Mouse (Mus musculus) stomach, embryonic 15.5 days (tissue): ENCODE measurements around the gene Atg2b. TPM values are rescaled to one million over a fixed set of nuclear protein-coding genes. Genes with fewer than 3 reads are reported as not detected.

ENCODE experiments used
- ATAC-seq: fragments of 200-750 bp; cut with Nextera tagmentation; 2 replicates; pipeline ENCODE4 v1.8.0; 2017; ENCODE audit warnings: low read depth, moderate number of reproducible peaks, moderate TSS enrichment; ENCODE audit not compliant: insufficient read depth, low FRiP score
- H3K27ac ChIP-seq: fragments of 300-500 bp; sonication (generic); 2 replicates; pipeline ENCODE4 v1.5.1; 2015; ENCODE audit warnings: mild to moderate bottlenecking, inconsistent platforms
- H3K27me3 ChIP-seq: fragments of 300-500 bp; sonication (generic); replicated peaks from 2 replicates; pipeline ENCODE4 v1.6.1; 2015; ENCODE audit warnings: inconsistent platforms
- H3K36me3 ChIP-seq: fragments of 300-500 bp; sonication (generic); 2 replicates; pipeline ENCODE4 v1.6.1; 2015; ENCODE audit warnings: inconsistent platforms
- H3K4me1 ChIP-seq: fragments of 300-500 bp; sonication (generic); 2 replicates; pipeline ENCODE4 v1.6.1; 2015; ENCODE audit warnings: inconsistent platforms
- H3K4me2 ChIP-seq: fragments of 300-500 bp; sonication (generic); 2 replicates; pipeline ENCODE4 v1.6.1; 2015; ENCODE audit warnings: mild to moderate bottlenecking, inconsistent platforms
- H3K4me3 ChIP-seq: fragments of 300-500 bp; sonication (generic); replicated peaks from 2 replicates; pipeline ENCODE4 v1.5.1; 2015; ENCODE audit warnings: inconsistent platforms
- H3K9ac ChIP-seq: fragments of 300-500 bp; sonication (generic); 2 replicates; pipeline ENCODE4 v1.6.1; 2015; ENCODE audit warnings: inconsistent platforms
- H3K9me3 ChIP-seq: fragments of 300-500 bp; sonication (generic); 2 replicates; pipeline ENCODE4 v1.6.1; 2016; ENCODE audit warnings: inconsistent platforms
- WGBS: fragments of 180-500 bp; shearing (Covaris S2); methylation state at CpG from one replicate; pipeline ENCODE4 v1.1.7; 2015; 5-methylcytosine and 5-hydroxymethylcytosine counted together
- polyA plus RNA-seq: library from polyadenylated mRNA; unstranded; fragments of >200 nt; fragmentation: Nextera tagmentation; extraction: Ambion mirVana; gene quantifications from 2 replicates; pipeline ENCODE4 v1.2.1, GENCODE M21; 2015

Gene Atg2b
- polyA plus RNA-seq, 1 experiment from 2014 or later, result 10.7 TPM

DNA sequence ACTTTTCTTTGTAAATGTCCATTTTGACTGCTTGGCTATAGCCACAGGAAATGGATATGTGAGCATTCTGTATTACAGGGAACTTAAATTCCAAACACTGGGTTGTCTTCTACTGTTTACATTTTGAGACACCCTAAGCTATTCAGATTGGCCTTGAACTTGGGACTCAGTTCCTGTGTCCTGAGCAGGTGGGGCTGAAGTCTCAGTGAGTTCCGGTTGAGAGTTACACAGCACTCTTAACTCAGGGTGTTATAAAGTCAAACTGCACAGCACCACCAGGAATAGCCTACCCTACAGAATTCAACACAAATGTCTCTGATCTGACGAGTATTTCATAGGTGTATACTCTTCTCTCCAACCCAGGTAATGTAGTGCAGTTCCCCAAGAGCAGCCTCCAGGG, 74.0 kb downstream of the Atg2b start:
- Histone ChIP-seq H3K4me1 (no peaks in the 10 kb centered on the region), H3K4me2 (no peak overlapping the region), H3K27me3 (no peaks in the 10 kb centered on the region), H3K36me3 (peaks cover 5% of the 10 kb centered on the region; the same call in 1 of the 2 replicates), H3K9me3 (no peaks in the 10 kb centered on the region), H3K9ac (no peak overlapping the region), H3K27ac (no peak overlapping the region), H3K4me3 (no peak overlapping the region)
- ATAC-seq, result no peak
- 77% methylated on average over 2 of the region's 2 CpGs for WGBS

DNA sequence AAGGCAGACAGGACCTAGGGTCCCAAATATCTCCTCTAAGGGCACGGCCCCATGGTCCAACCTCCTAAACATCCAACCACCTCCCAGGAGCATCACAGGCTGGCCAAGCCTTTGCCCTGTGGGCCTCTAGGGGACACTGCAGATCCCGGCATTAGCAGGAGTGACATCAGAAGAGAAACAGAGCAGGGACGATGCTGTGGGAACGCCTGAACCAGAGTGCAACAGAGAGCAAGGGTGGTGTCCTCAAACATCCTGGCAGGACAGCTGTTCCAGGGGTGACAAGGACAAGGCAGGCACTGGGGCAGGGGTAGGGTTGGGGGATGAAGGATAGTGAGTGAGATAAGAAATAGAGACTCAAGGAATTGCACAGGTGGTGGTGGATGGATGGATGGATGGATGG, 78.1 kb downstream of the Atg2b start:
- peaks cover 4% of the 10 kb centered on the region; the same call in 1 of the 2 replicates for H3K4me1 ChIP-seq
- no peaks in the 10 kb centered on the region for H3K9me3 ChIP-seq
- no peak overlapping the region for H3K27ac ChIP-seq
- no peak overlapping the region for H3K9ac ChIP-seq
- H3K4me3 ChIP-seq, result no peak overlapping the region
- H3K27me3 ChIP-seq, result no peaks in the 10 kb centered on the region
- no peaks in the 10 kb centered on the region for H3K36me3 ChIP-seq
- no peak overlapping the region for H3K4me2 ChIP-seq
- ATAC-seq, result no peak
- 75% methylated on average over 4 of the region's 4 CpGs for WGBS

DNA sequence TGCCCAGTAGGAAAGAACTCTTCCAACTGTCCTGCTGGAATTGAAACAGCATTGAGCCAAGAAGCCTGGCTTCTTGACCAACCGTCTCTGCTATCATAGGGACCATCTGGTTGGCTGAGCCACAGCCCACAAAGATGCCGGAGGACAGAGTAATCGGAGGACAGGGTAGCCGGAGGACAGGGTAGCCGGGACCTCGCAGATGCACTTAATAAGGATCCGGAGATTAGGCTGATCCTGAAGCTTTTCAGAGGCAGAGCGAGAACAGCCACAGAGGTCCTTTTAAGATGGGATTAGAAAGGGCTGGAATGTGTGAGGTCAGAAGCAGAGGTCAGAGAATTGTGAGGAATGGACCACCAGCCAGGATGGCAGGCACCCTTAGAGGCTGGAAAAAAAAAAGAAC, 79.8 kb downstream of the Atg2b start:
- no peak for ATAC-seq
- Histone ChIP-seq H3K4me3 (no peak overlapping the region), H3K4me1 (peaks cover 4% of the 10 kb centered on the region; the same call in 1 of the 2 replicates), H3K9ac (no peak overlapping the region), H3K36me3 (no peaks in the 10 kb centered on the region), H3K9me3 (no peaks in the 10 kb centered on the region), H3K4me2 (no peak overlapping the region), H3K27ac (no peak overlapping the region), H3K27me3 (no peaks in the 10 kb centered on the region)
- WGBS, result 30% methylated on average over 8 of the region's 8 CpGs

DNA sequence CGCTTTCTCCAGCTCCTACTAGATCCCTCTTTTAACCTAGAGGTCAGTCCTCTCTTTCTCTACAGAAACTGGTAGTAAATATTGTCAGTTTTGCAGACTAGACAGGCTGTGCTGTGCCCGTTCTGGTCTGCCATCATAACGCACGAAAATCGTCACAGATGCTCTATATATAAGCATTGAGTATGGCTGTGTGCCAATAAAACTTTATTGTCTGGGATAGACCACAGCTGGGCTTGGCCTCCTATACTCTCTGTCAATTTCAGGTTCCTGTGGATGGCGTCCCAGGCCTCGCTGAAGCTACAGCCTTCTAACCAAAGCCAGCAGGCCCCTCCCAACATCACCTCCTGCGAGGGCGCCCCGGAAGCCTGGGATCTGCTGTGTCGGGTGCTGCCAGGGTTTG, 81.1 kb downstream of the Atg2b start:
- no peak overlapping the region for H3K4me2 ChIP-seq
- H3K9me3 ChIP-seq, result no peaks in the 10 kb centered on the region
- H3K27me3 ChIP-seq, result no peaks in the 10 kb centered on the region
- ATAC-seq, result no peak
- H3K27ac ChIP-seq, result no peak overlapping the region
- H3K4me3 ChIP-seq, result no peak overlapping the region
- H3K36me3 ChIP-seq, result no peaks in the 10 kb centered on the region
- WGBS, result 76% methylated on average over 11 of the region's 11 CpGs
- H3K9ac ChIP-seq, result no peak overlapping the region
- peaks cover 9% of the 10 kb centered on the region; the same call in 1 of the 2 replicates for H3K4me1 ChIP-seq

DNA sequence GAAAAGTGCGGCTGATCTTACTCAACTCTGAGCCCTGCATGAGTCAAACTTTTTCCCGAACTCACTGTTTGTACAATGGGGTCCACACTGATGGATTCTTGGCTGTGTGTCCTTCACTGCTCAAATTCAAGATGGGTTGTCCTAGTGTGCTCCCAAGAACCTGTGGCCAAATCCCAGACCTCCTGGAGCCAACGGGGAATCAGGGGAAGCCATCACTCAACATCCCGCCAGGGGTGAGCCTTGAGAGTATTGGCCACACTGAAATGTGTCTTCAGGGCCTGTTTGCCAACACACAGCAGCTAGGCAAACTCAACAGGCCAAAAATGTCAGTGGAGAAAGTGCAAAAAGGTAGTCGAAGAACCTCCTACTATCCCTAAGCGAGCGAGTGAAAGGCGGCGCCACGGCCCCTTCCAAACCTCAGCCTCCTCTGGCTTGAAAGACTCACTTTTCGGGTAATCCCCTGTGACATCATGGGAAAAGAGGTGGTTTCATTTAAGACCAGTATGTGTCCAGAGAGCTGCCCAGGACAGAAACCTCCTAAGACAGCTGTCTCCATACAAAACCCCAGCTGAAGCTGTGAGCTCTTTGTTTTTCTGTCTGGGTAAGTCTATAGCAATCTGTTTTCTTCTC, 82.3 kb downstream of the Atg2b start, which contains the start of gene Bdkrb1:
Bdkrb1 (plus strand) TSS at position 505 of the 630 bp plus-strand sequence.
- H3K9me3 ChIP-seq, result no peaks in the 10 kb centered on the region
- H3K4me1 ChIP-seq, result peaks cover 15% of the 10 kb centered on the region; the same call in 1 of the 2 replicates
- no peak for ATAC-seq
- no peak within 1 kb of the TSS for H3K27ac ChIP-seq
- no peaks in the 10 kb centered on the region for H3K36me3 ChIP-seq
- H3K27me3 ChIP-seq, result no peaks in the 10 kb centered on the region
- WGBS, result 72% methylated on average over 11 of the region's 11 CpGs
- H3K9ac ChIP-seq, result no peak within 1 kb of the TSS
- H3K4me3 ChIP-seq, result no peak within 1 kb of the TSS
- no peak within 1 kb of the TSS for H3K4me2 ChIP-seq

DNA sequence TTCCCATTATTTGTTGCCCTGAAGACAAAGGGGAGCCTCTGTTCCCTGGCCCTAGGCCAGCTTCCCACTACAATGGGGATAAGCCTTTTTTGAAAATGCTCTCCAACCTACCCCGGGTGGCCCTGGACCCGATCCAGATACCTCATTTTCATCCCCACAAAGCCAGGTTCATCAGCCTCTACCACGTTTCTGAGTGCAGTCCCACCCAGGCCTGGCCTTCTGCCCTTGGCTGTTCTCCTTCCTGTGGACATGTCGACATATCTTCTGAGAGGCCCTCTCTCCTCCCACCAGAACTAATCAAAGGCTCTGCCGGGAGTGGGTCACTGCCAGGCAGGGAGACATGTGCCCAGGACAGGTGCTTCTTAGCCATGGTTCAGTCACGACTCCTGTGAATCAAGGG, 83.4 kb downstream of the Atg2b start:
- H3K4me3 ChIP-seq, result no peak overlapping the region
- 56% methylated on average over 6 of the region's 6 CpGs for WGBS
- no peaks in the 10 kb centered on the region for H3K36me3 ChIP-seq
- no peaks in the 10 kb centered on the region for H3K27me3 ChIP-seq
- no peak overlapping the region for H3K9ac ChIP-seq
- peaks cover 15% of the 10 kb centered on the region; the same call in 1 of the 2 replicates for H3K4me1 ChIP-seq
- no peak overlapping the region for H3K27ac ChIP-seq
- no peaks in the 10 kb centered on the region for H3K9me3 ChIP-seq
- ATAC-seq, result no peak
- H3K4me2 ChIP-seq, result no peak overlapping the region

DNA sequence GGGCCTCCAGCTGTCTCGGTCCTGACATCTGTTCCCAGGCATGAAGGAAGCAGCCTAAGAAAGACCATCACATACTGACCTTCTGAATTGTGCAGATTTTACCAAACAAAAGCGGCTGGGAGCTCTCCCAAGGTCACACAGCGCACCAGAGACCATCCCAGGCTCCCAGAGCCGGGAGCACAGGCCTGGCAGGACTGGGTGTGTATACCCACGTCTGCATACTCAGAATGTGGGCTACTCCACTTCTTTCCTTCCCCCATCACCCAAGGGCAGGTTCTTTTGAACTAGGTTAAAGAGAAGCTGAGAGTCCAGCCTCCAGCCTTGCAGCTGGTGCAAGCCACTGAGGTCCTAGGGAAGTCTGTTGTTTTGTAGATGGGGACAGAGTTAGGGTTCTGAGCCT, 85.9 kb downstream of the Atg2b start:
- Histone ChIP-seq H3K36me3 (no peaks in the 10 kb centered on the region), H3K9me3 (no peaks in the 10 kb centered on the region), H3K4me2 (no peak overlapping the region), H3K27me3 (no peaks in the 10 kb centered on the region), H3K9ac (no peak overlapping the region), H3K4me1 (peaks cover 12% of the 10 kb centered on the region; the same call in 1 of the 2 replicates), H3K4me3 (no peak overlapping the region), H3K27ac (no peak overlapping the region)
- no peak for ATAC-seq
- 45% methylated on average over 5 of the region's 5 CpGs for WGBS

DNA sequence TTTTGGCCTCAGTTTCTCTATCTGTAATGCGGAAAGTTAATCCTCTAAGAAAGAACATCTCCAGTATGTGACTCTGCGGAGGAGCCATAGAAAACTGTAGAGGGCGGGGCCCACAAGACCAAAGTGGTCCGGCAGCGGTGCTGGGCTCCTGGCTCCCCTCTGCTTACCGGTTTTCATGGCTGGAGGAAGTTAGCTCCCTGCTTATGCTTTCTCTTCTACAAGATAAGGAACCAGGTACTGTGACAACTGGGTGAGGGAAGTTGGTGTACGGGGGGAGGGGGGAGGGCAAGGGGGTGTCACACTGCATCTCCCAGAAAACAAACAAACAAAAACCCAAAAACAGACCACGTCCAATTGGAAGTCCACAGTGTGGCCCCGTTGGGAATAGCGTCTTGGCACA, 86.5 kb downstream of the Atg2b start:
- Histone ChIP-seq H3K9ac (no peak overlapping the region), H3K4me1 (peaks cover 12% of the 10 kb centered on the region; the same call in 1 of the 2 replicates), H3K4me3 (no peak overlapping the region), H3K4me2 (no peak overlapping the region), H3K27ac (no peak overlapping the region), H3K36me3 (no peaks in the 10 kb centered on the region), H3K27me3 (no peaks in the 10 kb centered on the region), H3K9me3 (no peaks in the 10 kb centered on the region)
- no peak for ATAC-seq
- 68% methylated on average over 10 of the region's 10 CpGs for WGBS

DNA sequence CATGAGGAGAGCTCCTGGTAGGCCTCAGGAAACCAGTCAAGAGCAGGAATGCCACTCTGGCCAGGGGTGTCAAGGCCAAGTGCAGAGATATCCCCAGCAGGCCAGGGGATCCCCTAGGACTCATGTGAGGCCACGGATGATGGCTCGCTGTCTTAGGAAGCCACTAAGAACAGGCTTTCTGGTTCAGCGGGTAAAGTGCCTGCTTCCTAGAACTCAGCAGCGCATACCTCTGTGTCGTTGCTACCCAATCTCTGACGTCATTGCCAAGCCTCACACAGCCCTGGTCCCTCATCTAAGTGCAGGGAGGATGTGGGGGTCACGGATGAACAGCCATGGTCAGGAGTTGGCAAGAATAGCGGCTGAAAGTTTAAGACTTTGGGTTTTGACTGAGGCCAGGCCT, 87.9 kb downstream of the Atg2b start:
- H3K4me1 ChIP-seq, result peaks cover 12% of the 10 kb centered on the region; the same call in 1 of the 2 replicates
- ATAC-seq, result no peak
- no peak overlapping the region for H3K27ac ChIP-seq
- no peak overlapping the region for H3K9ac ChIP-seq
- H3K36me3 ChIP-seq, result no peaks in the 10 kb centered on the region
- no peaks in the 10 kb centered on the region for H3K27me3 ChIP-seq
- H3K9me3 ChIP-seq, result no peaks in the 10 kb centered on the region
- 90% methylated on average over 8 of the region's 8 CpGs for WGBS
- no peak overlapping the region for H3K4me3 ChIP-seq
- no peak overlapping the region for H3K4me2 ChIP-seq

DNA sequence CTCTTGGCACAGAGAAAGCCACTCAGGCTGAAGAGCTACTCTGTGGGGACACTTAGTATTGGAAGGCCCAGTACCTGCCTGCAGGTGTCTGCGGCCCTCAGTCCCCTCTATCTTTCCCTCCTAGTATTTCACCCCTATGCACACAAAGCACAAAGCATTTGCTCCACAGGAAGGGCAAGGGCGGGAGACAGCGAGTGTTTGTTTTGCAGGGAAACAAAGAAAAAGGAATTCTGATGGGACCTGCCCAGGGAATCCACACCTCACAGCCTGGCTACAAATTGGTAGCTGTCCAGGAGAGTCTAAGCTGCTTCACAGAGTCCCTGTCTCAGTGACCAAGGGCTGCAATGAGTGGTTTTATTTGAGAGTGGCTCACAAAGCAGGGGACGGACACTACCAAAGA, 91.5 kb downstream of the Atg2b start:
- WGBS, result 65% methylated on average over 4 of the region's 4 CpGs
- no peak overlapping the region for H3K9ac ChIP-seq
- 0 out of 2 replicates have a peak, but pooled peaks cover 6% of the 10 kb centered on the region for H3K4me1 ChIP-seq
- ATAC-seq, result no peak
- H3K4me3 ChIP-seq, result no peak overlapping the region
- H3K9me3 ChIP-seq, result no peaks in the 10 kb centered on the region
- H3K27ac ChIP-seq, result no peak overlapping the region
- no peak overlapping the region for H3K4me2 ChIP-seq
- H3K27me3 ChIP-seq, result no peaks in the 10 kb centered on the region
- H3K36me3 ChIP-seq, result no peaks in the 10 kb centered on the region

DNA sequence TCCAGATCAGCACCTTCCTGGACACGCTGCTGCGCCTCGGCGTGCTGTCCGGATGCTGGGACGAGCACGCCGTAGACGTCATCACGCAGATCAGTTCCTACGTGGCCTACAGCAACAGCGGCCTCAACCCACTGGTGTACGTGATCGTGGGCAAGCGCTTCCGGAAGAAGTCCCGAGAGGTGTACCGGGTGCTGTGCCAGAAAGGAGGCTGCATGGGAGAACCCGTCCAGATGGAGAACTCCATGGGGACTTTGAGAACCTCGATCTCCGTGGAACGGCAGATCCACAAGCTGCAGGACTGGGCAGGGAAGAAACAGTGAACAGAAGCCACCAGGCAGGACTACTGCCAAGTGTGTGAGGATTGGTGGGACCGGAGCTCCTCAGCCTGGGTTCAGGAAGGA, 92.7 kb downstream of the Atg2b start:
- no peak overlapping the region for H3K9ac ChIP-seq
- no peaks in the 10 kb centered on the region for H3K36me3 ChIP-seq
- no peak overlapping the region for H3K27ac ChIP-seq
- no peaks in the 10 kb centered on the region for H3K9me3 ChIP-seq
- H3K4me3 ChIP-seq, result no peak overlapping the region
- H3K4me1 ChIP-seq, result no peaks in the 10 kb centered on the region
- no peak overlapping the region for H3K4me2 ChIP-seq
- WGBS, result 92% methylated on average over 23 of the region's 23 CpGs
- no peak for ATAC-seq
- no peaks in the 10 kb centered on the region for H3K27me3 ChIP-seq

DNA sequence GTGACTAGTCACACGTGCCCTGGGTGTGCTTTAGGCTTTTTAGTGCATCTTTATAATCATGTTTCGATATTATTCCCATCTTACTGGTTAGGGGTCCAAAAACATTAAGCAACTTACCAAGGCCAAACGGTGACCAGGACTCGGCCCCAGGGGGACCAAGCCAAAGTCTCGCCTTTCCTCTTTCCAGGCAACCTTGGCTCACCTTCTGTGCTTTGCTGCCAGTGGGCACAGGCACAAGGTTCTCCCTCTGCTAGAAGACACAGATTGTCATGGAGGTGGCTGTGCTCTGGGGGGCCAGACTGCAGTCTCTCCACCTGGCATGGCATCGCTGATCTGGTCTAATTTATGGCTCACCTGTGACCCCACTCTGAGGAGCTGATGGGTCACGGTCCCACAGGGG, 94.2 kb downstream of the Atg2b start:
- H3K4me2 ChIP-seq, result no peak overlapping the region
- no peak overlapping the region for H3K4me3 ChIP-seq
- no peak overlapping the region for H3K9ac ChIP-seq
- H3K4me1 ChIP-seq, result no peaks in the 10 kb centered on the region
- no peaks in the 10 kb centered on the region for H3K36me3 ChIP-seq
- no peaks in the 10 kb centered on the region for H3K9me3 ChIP-seq
- no peak overlapping the region for H3K27ac ChIP-seq
- WGBS, result 82% methylated on average over 7 of the region's 7 CpGs
- no peaks in the 10 kb centered on the region for H3K27me3 ChIP-seq
- ATAC-seq, result no peak

DNA sequence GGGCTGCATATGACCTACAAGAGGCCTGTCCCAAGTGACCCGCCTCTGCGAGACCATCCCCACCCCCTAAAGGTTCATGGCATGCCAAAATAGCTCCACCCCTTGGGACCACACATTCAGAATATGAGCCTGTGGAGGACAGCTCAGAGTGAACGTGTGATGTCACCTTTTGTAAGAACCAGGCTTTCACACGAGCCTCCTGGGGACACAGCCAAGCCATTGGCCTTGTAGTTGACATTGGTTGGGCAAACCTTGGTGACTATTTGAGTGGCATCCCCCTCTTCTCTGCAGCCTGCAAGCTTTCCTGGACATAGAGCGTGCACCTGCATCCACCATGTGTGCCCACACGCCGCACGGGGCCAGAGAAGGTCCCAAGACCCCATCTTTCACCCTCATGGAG, 97.5 kb downstream of the Atg2b start:
- H3K36me3 ChIP-seq, result no peaks in the 10 kb centered on the region
- H3K27ac ChIP-seq, result no peak overlapping the region
- H3K9ac ChIP-seq, result no peak overlapping the region
- no peaks in the 10 kb centered on the region for H3K9me3 ChIP-seq
- H3K4me2 ChIP-seq, result no peak overlapping the region
- peaks cover 14% of the 10 kb centered on the region for H3K4me1 ChIP-seq
- H3K27me3 ChIP-seq, result no peaks in the 10 kb centered on the region
- no peak overlapping the region for H3K4me3 ChIP-seq
- WGBS, result 86% methylated on average over 8 of the region's 8 CpGs
- no peak for ATAC-seq
